Mouse (Mus musculus) embryonic facial prominence, embryonic 15.5 days (tissue): Measurements from ENCODE around the gene Muc5b. TPM values are rescaled to one million over a fixed set of nuclear protein-coding genes. Genes with fewer than 3 reads are reported as not detected.

Source experiments
- ATAC-seq: fragments of 200-750 bp; cut with Nextera tagmentation; 2 replicates; pipeline ENCODE4 v1.8.0; 2017; ENCODE audit warnings: low read depth, moderate TSS enrichment; ENCODE audit not compliant: insufficient number of reproducible peaks, low FRiP score, low TSS enrichment
- H3K27ac ChIP-seq: fragments of 300-500 bp; sonication (generic); replicated peaks from 2 replicates; pipeline ENCODE4 v1.5.1; 2015; ENCODE audit warnings: mild to moderate bottlenecking, inconsistent platforms
- H3K27me3 ChIP-seq: fragments of 300-500 bp; sonication (generic); 2 replicates; pipeline ENCODE4 v1.6.1; 2015; ENCODE audit warnings: inconsistent platforms
- H3K36me3 ChIP-seq: fragments of 300-500 bp; sonication (generic); 2 replicates; pipeline ENCODE4 v1.6.1; 2015; ENCODE audit warnings: mild to moderate bottlenecking, inconsistent platforms
- H3K4me1 ChIP-seq: fragments of 300-500 bp; sonication (generic); 2 replicates; pipeline ENCODE4 v1.6.1; 2015; ENCODE audit warnings: inconsistent platforms
- H3K4me2 ChIP-seq: fragments of 300-500 bp; sonication (generic); replicated peaks from 2 replicates; pipeline ENCODE4 v1.6.1; 2015; ENCODE audit warnings: mild to moderate bottlenecking, inconsistent platforms
- H3K4me3 ChIP-seq: fragments of 300-500 bp; sonication (generic); replicated peaks from 2 replicates; pipeline ENCODE4 v1.5.1; 2015; ENCODE audit warnings: mild to moderate bottlenecking, inconsistent platforms
- H3K9ac ChIP-seq: fragments of 300-500 bp; sonication (generic); 2 replicates; pipeline ENCODE4 v1.6.1; 2015; ENCODE audit warnings: inconsistent platforms
- H3K9me3 ChIP-seq: fragments of 300-500 bp; sonication (generic); replicated peaks from 2 replicates; pipeline ENCODE4 v1.6.1; 2016; ENCODE audit warnings: inconsistent platforms
- WGBS: fragments of 180-500 bp; shearing (Covaris S2); methylation state at CpG from one replicate; pipeline ENCODE4 v1.1.7; 2015; 5-methylcytosine and 5-hydroxymethylcytosine counted together
- polyA plus RNA-seq: library from polyadenylated mRNA; unstranded; fragments of >200 nt; fragmentation: Nextera tagmentation; extraction: Ambion mirVana; gene quantifications from 2 replicates; pipeline ENCODE4 v1.2.1, GENCODE M21; 2015

Muc5b gene
- polyA plus RNA-seq, 1 experiment from 2014 or later = 0.21 TPM

GRCm38 (mm10) chr7:141902269-141902729 is 63.4 kb downstream of the Muc5b start:
- Histone ChIP-seq H3K27me3 (peaks cover 20% of the 10 kb centered on the region; the same call in 1 of the 2 replicates), H3K4me2 (peak overlapping the region; percentile 80), H3K27ac (peak overlapping the region; percentile 71), H3K9ac (peak overlapping the region; percentile 92), H3K4me3 (peak overlapping the region; percentile 82), H3K36me3 (no peaks in the 10 kb centered on the region), H3K9me3 (no peaks in the 10 kb centered on the region), H3K4me1 (peaks cover 18% of the 10 kb centered on the region)
- peak; percentile 98 for ATAC-seq
- WGBS = under 1% methylated on average over 44 of the region's 44 CpGs

GRCm38 (mm10) chr7:141902791-141903190 is 63.9 kb downstream of the Muc5b start:
- peaks cover 18% of the 10 kb centered on the region for H3K4me1 ChIP-seq
- no peaks in the 10 kb centered on the region for H3K36me3 ChIP-seq
- no peak for ATAC-seq
- peak overlapping the region; percentile 71 for H3K27ac ChIP-seq
- peak overlapping the region; percentile 82 for H3K4me3 ChIP-seq
- WGBS = 71% methylated on average over 4 of the region's 4 CpGs
- H3K9ac ChIP-seq = no peak overlapping the region
- peak overlapping the region; percentile 57 for H3K4me2 ChIP-seq
- no peaks in the 10 kb centered on the region for H3K9me3 ChIP-seq
- peaks cover 20% of the 10 kb centered on the region; the same call in 1 of the 2 replicates for H3K27me3 ChIP-seq

- peaks cover 12% of the 10 kb centered on the region; the same call in 1 of the 2 replicates for H3K4me1 ChIP-seq
- H3K27ac ChIP-seq = no peak overlapping the region
- H3K9ac ChIP-seq = no peak overlapping the region
- no peak overlapping the region for H3K4me3 ChIP-seq
- H3K27me3 ChIP-seq = peaks cover 21% of the 10 kb centered on the region; the same call in 1 of the 2 replicates
- no peak overlapping the region for H3K4me2 ChIP-seq
- no peaks in the 10 kb centered on the region for H3K36me3 ChIP-seq
- no peaks in the 10 kb centered on the region for H3K9me3 ChIP-seq
- no peak for ATAC-seq
- 62% methylated on average over 6 of the region's 6 CpGs for WGBS
Observed at GRCm38 (mm10) chr7:141908591-141908990, 69.7 kb downstream of the Muc5b start.

- 41% methylated on average over 3 of the region's 3 CpGs for WGBS
Observed at GRCm38 (mm10) chr7:141911305-141911704, 72.4 kb downstream of the Muc5b start.

DNA sequence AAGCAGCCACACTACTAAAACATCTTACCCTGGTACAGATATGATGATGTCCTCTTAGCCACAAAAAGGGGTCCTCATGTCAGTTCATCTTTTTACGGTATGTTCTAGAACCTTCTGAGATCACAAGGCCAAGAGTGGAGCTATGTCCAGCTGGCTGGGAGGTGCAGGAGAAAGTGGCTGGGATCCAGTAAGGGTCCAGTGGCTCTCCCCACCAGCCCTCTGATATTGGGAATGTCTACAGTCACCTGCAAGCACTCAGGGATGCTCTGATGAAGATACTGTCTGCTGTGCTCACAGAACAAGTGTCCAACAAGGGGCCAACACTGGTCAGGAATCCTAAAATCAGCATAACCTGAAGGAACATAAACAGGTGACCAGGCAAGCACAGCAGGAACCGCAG is 79.5 kb downstream of the Muc5b start, which contains the start of gene Tollip:
Tollip (minus strand) TSS at position 101 of the 400 bp plus-strand sequence.
- H3K36me3 ChIP-seq = no peaks in the 10 kb centered on the region
- no peak within 1 kb of the TSS for H3K4me2 ChIP-seq
- no peaks in the 10 kb centered on the region for H3K9me3 ChIP-seq
- no peaks in the 10 kb centered on the region for H3K4me1 ChIP-seq
- H3K27ac ChIP-seq = no peak within 1 kb of the TSS
- no peak for ATAC-seq
- 87% methylated on average over 2 of the region's 2 CpGs for WGBS
- H3K4me3 ChIP-seq = no peak within 1 kb of the TSS
- no peak within 1 kb of the TSS for H3K9ac ChIP-seq
- H3K27me3 ChIP-seq = no peaks in the 10 kb centered on the region

More at GRCm38 (mm10) chr7:141911305-141911704, 72.4 kb downstream of the Muc5b start:
- no peak overlapping the region for H3K4me2 ChIP-seq
- H3K36me3 ChIP-seq = no peaks in the 10 kb centered on the region
- no peak for ATAC-seq
- H3K27me3 ChIP-seq = peaks cover 6% of the 10 kb centered on the region; the same call in 1 of the 2 replicates
- no peaks in the 10 kb centered on the region for H3K9me3 ChIP-seq
- H3K4me3 ChIP-seq = no peak overlapping the region
- no peak overlapping the region for H3K27ac ChIP-seq
- peaks cover 12% of the 10 kb centered on the region; the same call in 1 of the 2 replicates for H3K4me1 ChIP-seq
- H3K9ac ChIP-seq = no peak overlapping the region

Other genes starting within 250 kb of the Muc5b start
- 0.21 and 0.22 TPM in 2 replicates for gene Muc6, start 183.8 kb upstream of the Muc5b start, polyA plus RNA-seq
- gene Muc2, start 148.7 kb upstream of the Muc5b start, polyA plus RNA-seq = 1.3 and 2.0 TPM in 2 replicates
- gene Muc5ac, start 50.1 kb upstream of the Muc5b start, polyA plus RNA-seq = 0.01 and 0.03 TPM in 2 replicates
- 50.4 and 56.0 TPM in 2 replicates for gene Tollip, start 79.4 kb downstream of the Muc5b start, polyA plus RNA-seq
- 1.2 and 1.7 TPM in 2 replicates for gene Brsk2, start 110.7 kb downstream of the Muc5b start, polyA plus RNA-seq
- gene Mob2, start 222.0 kb downstream of the Muc5b start, polyA plus RNA-seq = 79.5 and 82.6 TPM in 2 replicates